Mouse (Mus musculus): Measurements from ENCODE around the gene 1700034J05Rik.

GRCm38 (mm10) chr6:146904707-146905106 is 49.5 kb downstream of the 1700034J05Rik start:
- TF ChIP-seq CTCF (IDR thresholded peaks at IDR 0.05) (no peak), POLR2A (IDR thresholded peaks at IDR 0.05; ENCODE audit: insufficient read depth, low read depth, low read length) (no peak)

All from heart, adult 2 months (tissue).